Mouse (Mus musculus) kidney, adult 2 months (tissue): ENCODE measurements around the gene Sstr1.

Source experiments
- CTCF ChIP-seq: fragments of 200-500 bp; conservative IDR thresholded peaks from 2 replicates; pipeline ENCODE4 v1.5.1; 2011; ENCODE audit warnings: low read depth, mild to moderate bottlenecking, control low read depth, low read length, moderate library complexity, mixed read lengths; ENCODE audit not compliant: insufficient read depth, insufficient read length
- POLR2A ChIP-seq: fragments of 200-500 bp; IDR thresholded peaks from one replicate; pipeline ENCODE4 v1.6.1; 2011; ENCODE audit warnings: low read depth, low read length, control low read depth

- TF ChIP-seq POLR2A (no peak), CTCF (no peak)
Observed at GRCm38 (mm10) chr12:58225644-58226043, 14.1 kb downstream of the Sstr1 start.
